Mouse (Mus musculus) liver, embryonic 13.5 days (tissue): ENCODE measurements around the gene Pck2. TPM values are rescaled to one million over a fixed set of nuclear protein-coding genes. Genes with fewer than 3 reads are reported as not detected.

Experiments used
- ATAC-seq: fragments of 200-750 bp; cut with Nextera tagmentation; 2 replicates; pipeline ENCODE4 v1.8.0; 2017; ENCODE audit warnings: low read depth, mild to moderate bottlenecking, moderate number of reproducible peaks, moderate library complexity
- DNase-seq: peaks from one replicate; pipeline ENCODE4 v3.0.0; 2022
- H3K27ac ChIP-seq: fragments of 300-500 bp; sonication (generic); 2 replicates; pipeline ENCODE4 v1.5.1; 2015; ENCODE audit warnings: moderate library complexity, mild to moderate bottlenecking, inconsistent platforms
- H3K27me3 ChIP-seq: fragments of 300-500 bp; sonication (generic); 2 replicates; pipeline ENCODE4 v1.6.1; 2015; ENCODE audit warnings: mild to moderate bottlenecking, inconsistent platforms
- H3K36me3 ChIP-seq: fragments of 300-500 bp; sonication (generic); 2 replicates; pipeline ENCODE4 v1.6.1; 2015; ENCODE audit warnings: mild to moderate bottlenecking, inconsistent platforms
- H3K4me1 ChIP-seq: fragments of 300-500 bp; sonication (generic); replicated peaks from 2 replicates; pipeline ENCODE4 v1.6.1; 2015; ENCODE audit warnings: inconsistent platforms
- H3K4me2 ChIP-seq: fragments of 300-500 bp; sonication (generic); 2 replicates; pipeline ENCODE4 v1.6.1; 2015; ENCODE audit warnings: inconsistent platforms, mild to moderate bottlenecking, moderate library complexity
- H3K4me3 ChIP-seq: fragments of 300-500 bp; sonication (generic); replicated peaks from 2 replicates; pipeline ENCODE4 v1.5.1; 2015; ENCODE audit warnings: mild to moderate bottlenecking, inconsistent platforms
- H3K9ac ChIP-seq: fragments of 300-500 bp; sonication (generic); 2 replicates; pipeline ENCODE4 v1.6.1; 2015; ENCODE audit warnings: mild to moderate bottlenecking, inconsistent platforms
- H3K9me3 ChIP-seq: fragments of 300-500 bp; sonication (generic); replicated peaks from 2 replicates; pipeline ENCODE4 v1.6.1; 2016; ENCODE audit warnings: inconsistent platforms
- WGBS: fragments of 180-500 bp; shearing (Covaris S2); methylation state at CpG from one replicate; pipeline ENCODE4 v1.1.7; 2015; ENCODE audit not compliant: insufficient replicate concordance; 5-methylcytosine and 5-hydroxymethylcytosine counted together
- polyA plus RNA-seq: library from polyadenylated mRNA; unstranded; fragments of >200 nt; fragmentation: Nextera tagmentation; extraction: Ambion mirVana; gene quantifications from 2 replicates; pipeline ENCODE4 v1.2.1, GENCODE M21; 2015

The Pck2 gene
- polyA plus RNA-seq, 1 experiment from 2014 or later = 32.2 TPM

DNA sequence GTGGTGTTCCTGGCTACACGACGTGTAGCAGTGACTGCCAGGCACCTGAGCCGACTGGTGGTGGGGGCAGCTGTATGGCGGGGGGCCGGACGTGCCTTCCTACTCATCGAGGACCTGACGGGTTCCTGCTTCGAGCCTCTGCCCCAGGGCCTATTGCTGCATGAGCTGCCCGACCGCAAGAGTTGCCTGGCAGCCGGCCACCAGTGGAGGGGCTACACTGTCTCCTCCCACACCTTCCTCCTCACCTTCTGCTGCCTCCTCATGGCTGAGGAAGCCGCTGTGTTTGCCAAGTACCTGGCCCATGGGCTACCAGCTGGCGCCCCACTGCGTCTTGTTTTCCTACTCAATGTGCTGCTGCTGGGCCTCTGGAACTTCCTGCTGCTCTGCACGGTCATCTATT, 36.3 kb downstream of the Pck2 start:
- Histone ChIP-seq H3K9me3 (no peaks in the 10 kb centered on the region), H3K27ac (no peak overlapping the region), H3K4me1 (peaks cover 51% of the 10 kb centered on the region), H3K9ac (no peak overlapping the region), H3K4me2 (no peak overlapping the region), H3K27me3 (no peaks in the 10 kb centered on the region), H3K36me3 (peaks cover 20% of the 10 kb centered on the region), H3K4me3 (no peak overlapping the region)
- DNase-seq = no peak
- ATAC-seq = no peak
- WGBS = 78% methylated on average over 16 of the region's 16 CpGs

DNA sequence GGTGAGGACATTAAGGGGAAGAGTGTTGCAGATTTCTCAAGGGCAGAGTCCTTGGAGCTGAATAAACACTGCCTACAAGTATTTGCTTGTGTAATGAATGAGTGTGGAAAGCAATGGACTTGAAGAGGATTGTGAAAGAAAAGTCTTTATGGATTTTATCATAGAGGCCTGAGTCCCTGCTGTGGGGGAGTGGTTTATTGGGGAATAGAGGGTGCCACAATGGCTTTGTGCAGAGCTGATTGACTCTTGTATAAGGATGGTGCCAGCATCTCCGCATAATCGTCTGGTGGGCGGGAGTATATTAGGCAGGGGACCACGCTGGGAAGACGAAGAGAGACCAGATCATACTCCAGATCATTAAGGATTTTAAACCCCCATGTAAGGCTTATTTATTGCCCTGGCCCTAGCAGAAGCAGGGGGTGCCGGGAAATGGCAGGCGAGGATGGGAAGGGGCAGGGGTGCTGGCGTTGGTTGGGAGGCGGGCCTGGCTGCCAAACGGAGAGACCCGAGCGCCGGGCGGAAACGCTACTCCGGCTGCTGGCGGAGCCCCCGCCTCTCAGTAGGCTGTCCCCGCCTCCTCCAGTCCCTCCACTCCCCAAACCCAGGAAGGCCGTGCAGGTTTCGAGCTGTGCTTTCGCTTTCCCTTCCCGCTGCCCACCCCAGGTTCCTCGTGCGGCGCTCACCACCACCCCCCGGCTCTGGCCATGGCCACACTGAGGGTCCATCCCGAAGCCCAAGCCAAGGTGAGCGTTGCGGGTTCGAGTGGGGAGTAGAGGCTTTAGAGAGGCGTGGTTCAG, 38.0 kb downstream of the Pck2 start, which contains the start of gene Psme1:
Psme1 (plus strand) TSS at position 253 of the 797 bp plus-strand sequence.
- WGBS = 1% methylated on average over 32 of the region's 32 CpGs
- ATAC-seq = peak; percentile 80

DNA sequence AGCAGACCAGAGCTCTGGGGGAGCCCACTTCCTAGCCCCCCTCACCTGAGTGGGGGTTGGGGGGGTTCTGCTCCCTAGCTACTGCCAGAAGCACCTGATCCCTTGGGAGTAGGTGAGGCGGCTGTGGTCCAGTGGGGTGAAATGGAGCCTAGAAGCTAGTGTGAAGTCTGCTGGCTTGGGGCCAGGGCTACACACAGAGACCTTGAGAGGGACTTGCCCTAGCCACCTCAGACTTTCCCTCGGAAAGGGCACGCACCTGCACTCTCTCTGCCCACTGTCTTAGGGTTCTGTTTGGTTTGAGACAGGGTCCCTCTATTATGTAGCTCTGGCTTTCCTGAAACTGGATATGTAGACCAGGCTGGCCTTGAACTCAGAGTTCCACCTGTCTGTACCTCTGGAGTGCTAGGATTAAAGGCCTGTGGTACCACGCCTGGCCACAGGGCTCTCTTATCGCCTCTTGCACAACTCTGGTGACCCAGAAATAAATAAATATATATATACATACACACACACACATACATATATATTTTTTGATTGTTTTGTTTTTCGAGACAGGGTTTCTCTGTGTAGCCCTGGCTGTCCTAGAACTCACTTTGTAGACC, 38.7 kb downstream of the Pck2 start:
- H3K4me3 ChIP-seq = peak overlapping the region; percentile 83
- H3K9ac ChIP-seq = peak overlapping the region; percentile 92
- ATAC-seq (peak; percentile 54), DNase-seq (peak; percentile 34)
- H3K36me3 ChIP-seq = peaks cover 31% of the 10 kb centered on the region
- no peaks in the 10 kb centered on the region for H3K9me3 ChIP-seq
- H3K27ac ChIP-seq = peak overlapping the region; percentile 90
- peak overlapping the region; percentile 92 for H3K4me2 ChIP-seq
- H3K4me1 ChIP-seq = peaks cover 55% of the 10 kb centered on the region
- H3K27me3 ChIP-seq = no peaks in the 10 kb centered on the region
- 12% methylated on average over 6 of the region's 6 CpGs for WGBS

More for the DNA sequence above, 38.0 kb downstream of the Pck2 start, which contains the start of gene Psme1:
- peak within 1 kb of the TSS; percentile 92 for H3K4me2 ChIP-seq
- no peaks in the 10 kb centered on the region for H3K9me3 ChIP-seq
- H3K4me3 ChIP-seq = peak within 1 kb of the TSS; percentile 83
- H3K36me3 ChIP-seq = peaks cover 26% of the 10 kb centered on the region
- H3K27ac ChIP-seq = peak within 1 kb of the TSS; percentile 90
- peak; percentile 67 for DNase-seq
- H3K9ac ChIP-seq = peak within 1 kb of the TSS; percentile 92
- peaks cover 48% of the 10 kb centered on the region for H3K4me1 ChIP-seq
- no peaks in the 10 kb centered on the region for H3K27me3 ChIP-seq

DNA sequence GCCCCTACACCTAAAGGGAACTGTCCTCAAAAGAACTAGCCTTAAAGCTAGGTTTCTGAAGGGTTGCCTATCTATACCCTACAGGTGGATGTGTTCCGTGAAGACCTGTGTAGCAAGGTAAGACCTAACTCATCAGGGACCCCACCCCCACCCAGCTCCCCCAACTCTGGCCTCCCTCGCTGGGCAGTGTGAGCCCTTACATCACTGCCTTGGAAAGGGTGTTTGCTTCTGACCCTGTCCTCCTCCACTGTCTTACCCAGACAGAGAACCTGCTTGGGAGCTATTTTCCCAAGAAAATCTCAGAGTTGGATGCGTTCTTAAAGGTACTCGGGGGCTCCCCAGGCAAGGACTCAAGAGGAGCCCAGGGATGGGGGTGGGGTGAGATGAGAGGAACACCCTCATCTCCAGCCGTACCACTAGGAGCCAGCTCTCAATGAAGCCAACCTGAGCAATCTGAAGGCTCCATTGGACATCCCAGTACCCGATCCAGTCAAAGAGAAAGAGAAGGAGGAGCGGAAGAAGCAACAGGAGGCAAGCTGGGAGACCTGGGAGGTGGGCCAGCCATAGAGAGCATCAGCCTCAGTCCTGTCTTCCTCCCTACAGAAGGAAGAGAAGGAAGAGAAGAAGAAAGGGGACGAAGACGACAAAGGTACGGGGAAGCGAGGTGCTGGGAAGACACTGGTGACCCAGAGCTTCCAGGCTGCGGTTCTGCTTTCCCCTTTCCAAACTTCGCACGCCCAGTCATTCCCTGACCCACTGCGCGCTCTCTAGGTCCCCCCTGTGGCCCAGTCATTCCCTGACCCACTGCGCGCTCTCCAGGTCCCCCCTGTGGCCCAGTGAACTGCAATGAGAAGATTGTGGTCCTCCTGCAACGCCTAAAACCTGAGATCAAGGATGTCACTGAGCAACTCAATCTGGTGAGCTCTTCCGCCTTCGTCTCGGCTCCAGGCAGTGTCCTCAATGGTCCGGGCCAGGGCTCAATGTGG, 39.7 kb downstream of the Pck2 start:
- peak overlapping the region; percentile 83 for H3K4me3 ChIP-seq
- H3K4me1 ChIP-seq = peaks cover 66% of the 10 kb centered on the region
- H3K4me2 ChIP-seq = peak overlapping the region; percentile 92
- H3K27ac ChIP-seq = peak overlapping the region; percentile 90
- WGBS = 85% methylated on average over 23 of the region's 23 CpGs
- H3K36me3 ChIP-seq = peaks cover 31% of the 10 kb centered on the region
- DNase-seq (no peak), ATAC-seq (no peak)
- H3K9ac ChIP-seq = peak overlapping the region; percentile 92; the same call in 1 of the 2 replicates
- H3K9me3 ChIP-seq = no peaks in the 10 kb centered on the region
- no peaks in the 10 kb centered on the region for H3K27me3 ChIP-seq

DNA sequence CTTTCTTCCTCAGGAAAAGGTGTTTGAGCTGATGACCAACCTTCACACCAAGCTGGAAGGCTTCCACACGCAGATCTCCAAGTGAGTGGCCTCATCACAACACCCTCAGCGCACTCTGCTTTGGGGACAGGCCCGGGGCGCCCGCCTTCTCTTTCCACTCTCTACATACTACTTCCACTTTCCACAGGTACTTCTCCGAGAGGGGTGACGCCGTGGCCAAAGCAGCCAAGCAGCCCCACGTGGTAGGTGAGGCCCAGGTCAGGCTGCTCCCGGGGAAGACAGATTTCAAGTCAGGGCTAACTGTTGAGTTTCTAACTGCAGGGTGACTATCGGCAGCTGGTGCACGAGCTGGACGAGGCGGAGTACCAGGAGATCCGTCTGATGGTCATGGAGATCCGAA, 40.7 kb downstream of the Pck2 start:
- no peak overlapping the region for H3K4me3 ChIP-seq
- peaks cover 65% of the 10 kb centered on the region for H3K4me1 ChIP-seq
- no peak for ATAC-seq
- no peaks in the 10 kb centered on the region for H3K27me3 ChIP-seq
- WGBS = 90% methylated on average over 16 of the region's 16 CpGs
- H3K4me2 ChIP-seq = no peak overlapping the region
- peak overlapping the region; percentile 16; the same call in 1 of the 2 replicates for H3K27ac ChIP-seq
- no peak overlapping the region for H3K9ac ChIP-seq
- no peaks in the 10 kb centered on the region for H3K9me3 ChIP-seq
- DNase-seq = no peak
- H3K36me3 ChIP-seq = peaks cover 31% of the 10 kb centered on the region

DNA sequence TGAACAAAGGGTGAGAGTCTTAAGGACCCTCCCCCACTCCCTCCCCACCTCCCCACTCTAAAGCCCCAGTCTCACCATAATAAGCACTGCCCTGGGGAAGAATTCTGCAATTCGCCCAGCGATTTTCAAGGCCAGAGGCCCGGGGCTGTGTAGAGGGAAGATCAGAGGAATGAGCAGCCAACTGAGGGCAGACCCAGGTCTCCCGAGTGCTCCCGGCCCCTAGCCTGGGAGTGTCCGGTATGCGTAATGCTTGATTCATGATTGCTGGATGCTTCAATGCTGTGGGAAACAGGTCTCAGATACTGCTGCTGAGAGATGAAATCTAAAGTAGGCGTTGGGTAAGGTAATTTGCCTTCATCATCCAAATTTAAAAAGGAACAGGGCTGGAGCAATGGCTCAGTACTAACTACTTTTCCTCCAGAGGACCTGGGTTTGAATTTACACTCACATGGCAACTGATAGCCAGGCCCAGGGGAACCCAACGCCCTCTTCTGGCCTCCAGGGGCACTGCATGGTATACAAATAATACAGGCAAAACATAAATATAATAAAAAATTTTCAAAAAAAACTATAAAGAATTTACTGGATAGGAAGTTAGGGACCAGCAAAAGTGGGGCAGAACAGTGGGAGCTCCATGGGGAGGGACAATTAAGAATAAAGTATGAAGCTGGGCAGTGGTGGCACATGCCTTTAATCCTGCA, 42.1 kb downstream of the Pck2 start:
- ATAC-seq = no peak

DNA sequence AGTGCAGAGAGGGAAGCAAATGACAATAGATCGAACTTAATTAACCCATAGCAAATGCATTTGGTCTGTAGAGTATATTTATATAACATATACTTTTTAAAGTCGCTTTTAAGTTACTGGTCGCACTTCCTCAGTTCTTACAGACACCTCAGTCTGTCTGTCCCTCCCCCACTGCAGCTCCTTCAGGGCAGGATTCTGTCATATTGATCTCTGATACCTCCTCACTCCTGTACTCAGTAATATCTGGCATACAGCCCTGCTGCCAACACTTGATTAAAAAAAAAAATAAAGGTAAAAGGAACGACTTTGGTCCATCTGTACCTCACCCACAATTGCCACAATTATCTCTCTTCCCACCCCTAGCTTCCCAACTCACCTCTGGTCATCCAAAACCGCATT, 44.2 kb downstream of the Pck2 start:
- peaks cover 55% of the 10 kb centered on the region for H3K36me3 ChIP-seq
- no peak for ATAC-seq
- peak overlapping the region; percentile 85 for H3K9ac ChIP-seq
- H3K27ac ChIP-seq = peak overlapping the region; percentile 96
- no peaks in the 10 kb centered on the region for H3K9me3 ChIP-seq
- 22% methylated on average over 5 of the region's 5 CpGs for WGBS
- no peaks in the 10 kb centered on the region for H3K27me3 ChIP-seq
- DNase-seq = no peak
- H3K4me3 ChIP-seq = peak overlapping the region; percentile 81
- peaks cover 72% of the 10 kb centered on the region for H3K4me1 ChIP-seq
- H3K4me2 ChIP-seq = peak overlapping the region; percentile 97

More for the DNA sequence above, 42.1 kb downstream of the Pck2 start:
- WGBS = 73% methylated on average over 9 of the region's 9 CpGs
- peaks cover 35% of the 10 kb centered on the region for H3K36me3 ChIP-seq
- no peak overlapping the region for H3K4me3 ChIP-seq
- H3K27me3 ChIP-seq = no peaks in the 10 kb centered on the region
- H3K9me3 ChIP-seq = no peaks in the 10 kb centered on the region
- no peak for DNase-seq
- H3K9ac ChIP-seq = no peak overlapping the region
- H3K27ac ChIP-seq = peak overlapping the region; percentile 20; the same call in 1 of the 2 replicates
- H3K4me1 ChIP-seq = peaks cover 73% of the 10 kb centered on the region
- no peak overlapping the region for H3K4me2 ChIP-seq

DNA sequence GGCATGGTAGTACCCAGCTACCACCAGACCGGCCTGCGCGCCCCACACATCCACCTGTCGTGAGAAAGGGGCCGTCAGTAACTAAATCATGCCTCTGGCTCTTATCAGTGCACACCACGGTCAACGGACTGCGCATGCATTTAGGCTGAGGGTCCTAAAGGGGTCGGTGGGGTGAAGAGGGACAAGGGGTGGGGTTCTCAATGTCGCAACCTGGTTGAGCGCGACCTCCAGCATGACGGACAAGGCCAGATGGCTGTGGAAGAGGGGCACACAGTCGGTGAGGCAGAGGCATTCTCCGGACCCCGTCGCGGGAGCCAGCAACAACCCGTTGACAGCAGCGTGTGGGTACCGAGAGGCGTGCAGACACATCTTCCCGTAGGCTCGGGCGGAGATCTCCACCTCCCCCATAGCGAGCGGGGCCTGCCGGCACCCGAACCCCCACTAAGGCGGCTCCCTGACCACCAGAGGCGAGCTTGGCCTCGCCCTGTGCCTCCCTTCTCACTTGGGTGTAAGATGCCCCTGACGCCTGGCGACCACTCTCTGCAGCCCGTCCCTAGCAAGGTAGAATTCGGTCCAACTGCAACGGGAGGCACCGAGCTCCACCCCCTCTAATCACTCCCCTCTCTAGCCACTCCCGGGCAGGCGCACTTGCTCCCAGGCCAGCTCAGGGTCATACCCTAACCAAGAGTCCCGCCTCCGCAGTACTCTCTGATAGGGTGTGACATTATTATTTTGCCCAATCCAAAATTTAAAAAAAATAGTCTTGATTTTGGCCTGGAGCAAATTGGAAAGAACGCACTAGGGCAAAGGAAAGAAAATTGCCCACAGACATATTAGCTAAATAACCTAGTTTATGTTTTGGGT, 44.9 kb downstream of the Pck2 start, which contains the start of gene Emc9:
Emc9 (minus strand) TSS at position 601 of the 864 bp plus-strand sequence.
- ATAC-seq (peak; percentile 95), DNase-seq (peak; percentile 89)
- peak within 1 kb of the TSS; percentile 97 for H3K4me2 ChIP-seq
- WGBS = under 1% methylated on average over 43 of the region's 43 CpGs
- peaks cover 52% of the 10 kb centered on the region for H3K36me3 ChIP-seq
- H3K4me3 ChIP-seq = peak within 1 kb of the TSS; percentile 81
- H3K9me3 ChIP-seq = no peaks in the 10 kb centered on the region
- H3K27ac ChIP-seq = peak within 1 kb of the TSS; percentile 96
- H3K27me3 ChIP-seq = no peaks in the 10 kb centered on the region
- H3K9ac ChIP-seq = peak within 1 kb of the TSS; percentile 85
- H3K4me1 ChIP-seq = peaks cover 72% of the 10 kb centered on the region

DNA sequence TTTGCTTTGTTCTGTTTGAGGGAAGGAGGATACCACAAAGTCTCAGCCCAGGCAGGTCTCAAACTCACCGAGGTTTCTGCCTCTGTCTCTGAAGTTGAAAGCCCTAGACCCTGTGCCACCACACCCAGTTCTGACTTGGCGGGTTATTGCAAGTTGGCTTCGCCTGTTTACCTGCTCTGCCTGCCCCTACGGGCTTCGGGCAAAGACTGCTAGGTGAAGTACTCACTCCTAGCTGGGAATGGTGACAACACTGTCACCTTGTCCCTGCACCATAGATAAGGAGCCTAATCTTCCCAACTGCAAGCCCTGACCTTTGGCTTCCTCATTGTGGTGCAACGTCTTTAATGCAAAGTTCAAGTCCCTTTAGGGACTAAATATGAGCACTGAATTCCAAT, 45.5 kb downstream of the Pck2 start:
- ATAC-seq (peak; percentile 63), DNase-seq (peak; percentile 59)
- Histone ChIP-seq H3K27ac (peak overlapping the region; percentile 96), H3K9ac (peak overlapping the region; percentile 85), H3K4me2 (peak overlapping the region; percentile 97), H3K9me3 (no peaks in the 10 kb centered on the region), H3K27me3 (no peaks in the 10 kb centered on the region), H3K4me1 (peaks cover 74% of the 10 kb centered on the region), H3K4me3 (peak overlapping the region; percentile 81), H3K36me3 (peaks cover 46% of the 10 kb centered on the region)
- 6% methylated on average over 6 of the region's 6 CpGs for WGBS
